Mouse (Mus musculus) forebrain, embryonic 15.5 days (tissue): Measurements from ENCODE around the gene Cd1d1. TPM values are rescaled to one million over a fixed set of nuclear protein-coding genes. Genes with fewer than 3 reads are reported as not detected.
"Not testable (repeated sequence)": the region's sequence is repeated elsewhere in the genome, so short reads cannot be mapped to it uniquely, and the experiment has no call there.

Experiments used
- ATAC-seq: fragments of 200-750 bp; cut with Nextera tagmentation; replicated peaks from 2 replicates; pipeline ENCODE4 v1.8.0; 2017; ENCODE audit warnings: mild to moderate bottlenecking, moderate TSS enrichment, moderate library complexity
- H3K27ac ChIP-seq: fragments of 300-500 bp; sonication (generic); replicated peaks from 2 replicates; pipeline ENCODE4 v1.5.1; 2015; ENCODE audit warnings: mild to moderate bottlenecking, inconsistent platforms
- H3K27me3 ChIP-seq: fragments of 300-500 bp; sonication (generic); 2 replicates; pipeline ENCODE4 v1.6.1; 2015; ENCODE audit warnings: inconsistent platforms
- H3K36me3 ChIP-seq: fragments of 300-500 bp; sonication (generic); 2 replicates; pipeline ENCODE4 v1.6.1; 2015; ENCODE audit warnings: mild to moderate bottlenecking, inconsistent platforms
- H3K4me1 ChIP-seq: fragments of 300-500 bp; sonication (generic); 2 replicates; pipeline ENCODE4 v1.6.1; 2015; ENCODE audit warnings: inconsistent platforms
- H3K4me2 ChIP-seq: fragments of 300-500 bp; sonication (generic); replicated peaks from 2 replicates; pipeline ENCODE4 v1.6.1; 2015; ENCODE audit warnings: mild to moderate bottlenecking, inconsistent platforms
- H3K4me3 ChIP-seq: fragments of 300-500 bp; sonication (generic); 2 replicates; pipeline ENCODE4 v1.5.1; 2015; ENCODE audit warnings: mild to moderate bottlenecking, inconsistent platforms
- H3K9ac ChIP-seq: fragments of 300-500 bp; sonication (generic); replicated peaks from 2 replicates; pipeline ENCODE4 v1.6.1; 2015; ENCODE audit warnings: mild to moderate bottlenecking, inconsistent platforms
- H3K9me3 ChIP-seq: fragments of 300-500 bp; sonication (generic); 2 replicates; pipeline ENCODE4 v1.6.1; 2016; ENCODE audit warnings: inconsistent platforms
- WGBS: fragments of 180-500 bp; shearing (Covaris S2); methylation state at CpG from one replicate; pipeline ENCODE4 v1.1.7; 2015; ENCODE audit warnings: mixed read lengths; 5-methylcytosine and 5-hydroxymethylcytosine counted together
- polyA plus RNA-seq: library from polyadenylated mRNA; unstranded; fragments of >200 nt; fragmentation: Nextera tagmentation; extraction: Ambion mirVana; gene quantifications from 2 replicates; pipeline ENCODE4 v1.2.1, GENCODE M21; 2015

Cd1d1 gene
- 84.0 and 88.3 TPM in 2 replicates for polyA plus RNA-seq

DNA sequence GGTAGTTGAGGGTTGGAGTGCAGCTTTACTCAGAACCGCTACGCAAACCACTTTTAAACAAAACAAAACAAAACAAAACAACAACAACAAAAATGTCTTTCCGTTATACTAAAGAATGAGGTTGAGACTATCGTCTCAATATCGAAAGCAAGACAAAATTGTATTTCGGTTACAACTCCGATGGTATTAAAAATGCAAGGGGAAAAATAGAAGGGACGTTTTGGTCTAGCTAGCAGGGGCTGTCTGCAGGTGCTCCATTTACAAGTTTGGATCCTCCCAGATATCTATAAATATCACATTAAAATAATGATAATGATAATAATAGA is at the start of gene Cd1d1:
TSS of gene Cd1d1 (minus strand) at position 27 of the 326 bp plus-strand sequence.
- Histone ChIP-seq H3K9ac (peak within 1 kb of the TSS; percentile 93), H3K4me3 (peak within 1 kb of the TSS; percentile 75), H3K4me2 (peak within 1 kb of the TSS; percentile 80), H3K27ac (peak within 1 kb of the TSS; percentile 95), H3K9me3 (no peaks in the 10 kb centered on the region), H3K36me3 (no peaks in the 10 kb centered on the region), H3K27me3 (no peaks in the 10 kb centered on the region), H3K4me1 (0 out of 2 replicates have a peak, but pooled peaks cover 7% of the 10 kb centered on the region)
- no peak for ATAC-seq
- 15% methylated on average over 8 of the region's 8 CpGs for WGBS

GRCm38 (mm10) chr3:87047801-87048200 is 48.6 kb upstream of the Cd1d1 start:
- H3K9ac ChIP-seq = no peak overlapping the region
- H3K4me2 ChIP-seq = no peak overlapping the region
- no peaks in the 10 kb centered on the region for H3K4me1 ChIP-seq
- H3K4me3 ChIP-seq = no peak overlapping the region
- no peak for ATAC-seq
- WGBS = 81% methylated on average over 5 of the region's 5 CpGs
- H3K27ac ChIP-seq = no peak overlapping the region
- H3K27me3 ChIP-seq = no peaks in the 10 kb centered on the region
- H3K9me3 ChIP-seq = no peaks in the 10 kb centered on the region
- no peaks in the 10 kb centered on the region for H3K36me3 ChIP-seq

GRCm38 (mm10) chr3:87041733-87042132 is 42.5 kb upstream of the Cd1d1 start:
- H3K27ac ChIP-seq = no peak overlapping the region
- WGBS = 79% methylated on average over 2 of the region's 2 CpGs
- no peaks in the 10 kb centered on the region for H3K9me3 ChIP-seq
- no peaks in the 10 kb centered on the region for H3K36me3 ChIP-seq
- no peaks in the 10 kb centered on the region for H3K4me1 ChIP-seq
- no peak for ATAC-seq
- H3K4me2 ChIP-seq = no peak overlapping the region
- H3K4me3 ChIP-seq = no peak overlapping the region
- no peak overlapping the region for H3K9ac ChIP-seq
- H3K27me3 ChIP-seq = no peaks in the 10 kb centered on the region

GRCm38 (mm10) chr3:87038500-87038899 is 39.3 kb upstream of the Cd1d1 start:
- Histone ChIP-seq H3K27me3 (no peaks in the 10 kb centered on the region), H3K9me3 (no peaks in the 10 kb centered on the region), H3K9ac (no peak overlapping the region), H3K4me2 (no peak overlapping the region), H3K36me3 (no peaks in the 10 kb centered on the region), H3K4me3 (no peak overlapping the region), H3K4me1 (no peaks in the 10 kb centered on the region), H3K27ac (no peak overlapping the region)
- ATAC-seq = no peak
- 91% methylated on average over 6 of the region's 6 CpGs for WGBS

- no peaks in the 10 kb centered on the region for H3K9me3 ChIP-seq
- no peaks in the 10 kb centered on the region for H3K27me3 ChIP-seq
These were observed 34.8 kb upstream of the Cd1d1 start for GRCm38 (mm10) chr3:87034061-87034460.

GRCm38 (mm10) chr3:87033357-87033756 is 34.1 kb upstream of the Cd1d1 start:
- Histone ChIP-seq H3K4me1 (no peaks in the 10 kb centered on the region), H3K4me3 (no peak overlapping the region), H3K4me2 (no peak overlapping the region), H3K9ac (no peak overlapping the region), H3K9me3 (no peaks in the 10 kb centered on the region), H3K27ac (no peak overlapping the region), H3K36me3 (no peaks in the 10 kb centered on the region), H3K27me3 (no peaks in the 10 kb centered on the region)
- peak; percentile 37; the same call in 1 of the 2 replicates for ATAC-seq
- 19% methylated on average over 8 of the region's 8 CpGs for WGBS

More at GRCm38 (mm10) chr3:87034061-87034460, 34.8 kb upstream of the Cd1d1 start:
- Histone ChIP-seq H3K27ac (no peak overlapping the region), H3K36me3 (no peaks in the 10 kb centered on the region), H3K4me3 (no peak overlapping the region), H3K9ac (no peak overlapping the region), H3K4me2 (no peak overlapping the region), H3K4me1 (no peaks in the 10 kb centered on the region)
- WGBS = 88% methylated on average over 4 of the region's 4 CpGs
- no peak for ATAC-seq

DNA sequence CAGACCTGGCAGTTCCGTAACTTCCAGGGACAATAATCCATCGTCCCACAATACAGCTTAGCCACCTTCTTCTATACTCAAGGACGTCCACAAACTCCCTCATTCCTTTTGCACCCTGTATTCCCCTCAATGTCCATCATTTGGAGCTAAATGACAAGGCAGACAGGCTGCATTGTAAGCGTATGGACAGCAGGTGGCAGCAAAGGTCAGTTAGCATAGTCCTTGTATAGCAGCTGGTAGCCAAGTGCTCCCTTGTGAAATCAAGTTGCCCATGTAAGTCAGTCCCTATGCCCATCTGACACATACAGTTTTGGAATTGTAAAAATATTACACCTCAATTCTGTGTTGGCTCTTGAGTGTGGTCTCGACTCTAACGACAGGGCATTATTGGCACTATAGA is 31.6 kb upstream of the Cd1d1 start:
- H3K27ac ChIP-seq = no peak overlapping the region
- H3K36me3 ChIP-seq = no peaks in the 10 kb centered on the region
- no peaks in the 10 kb centered on the region for H3K27me3 ChIP-seq
- H3K9ac ChIP-seq = no peak overlapping the region
- WGBS = 20% methylated on average over 6 of the region's 6 CpGs
- H3K4me2 ChIP-seq = no peak overlapping the region
- peak; percentile 85 for ATAC-seq
- H3K4me1 ChIP-seq = no peaks in the 10 kb centered on the region
- no peaks in the 10 kb centered on the region for H3K9me3 ChIP-seq
- H3K4me3 ChIP-seq = no peak overlapping the region

- Histone ChIP-seq H3K36me3 (no peaks in the 10 kb centered on the region), H3K4me2 (no peak overlapping the region), H3K4me3 (no peak overlapping the region), H3K27me3 (no peaks in the 10 kb centered on the region), H3K9me3 (no peaks in the 10 kb centered on the region), H3K27ac (no peak overlapping the region), H3K4me1 (no peaks in the 10 kb centered on the region), H3K9ac (no peak overlapping the region)
- 92% methylated on average over 2 of the region's 2 CpGs for WGBS
- ATAC-seq = no peak
These were observed 18.5 kb upstream of the Cd1d1 start for GRCm38 (mm10) chr3:87017707-87018106.

- Histone ChIP-seq H3K9me3 (no peaks in the 10 kb centered on the region), H3K36me3 (no peaks in the 10 kb centered on the region), H3K4me1 (no peaks in the 10 kb centered on the region), H3K9ac (no peak overlapping the region), H3K27me3 (no peaks in the 10 kb centered on the region), H3K27ac (no peak overlapping the region), H3K4me2 (no peak overlapping the region), H3K4me3 (no peak overlapping the region)
- WGBS = 94% methylated on average over 1 of the region's 1 CpGs
- no peak for ATAC-seq
These were observed 17.8 kb upstream of the Cd1d1 start for GRCm38 (mm10) chr3:87017001-87017400.

- Histone ChIP-seq H3K27ac (no peak overlapping the region), H3K4me2 (no peak overlapping the region), H3K9ac (no peak overlapping the region), H3K27me3 (no peaks in the 10 kb centered on the region), H3K4me1 (no peaks in the 10 kb centered on the region), H3K36me3 (no peaks in the 10 kb centered on the region), H3K4me3 (no peak overlapping the region), H3K9me3 (no peaks in the 10 kb centered on the region)
- ATAC-seq = no peak
- 31% methylated on average over 4 of the region's 4 CpGs for WGBS
These were observed 16.7 kb upstream of the Cd1d1 start for GRCm38 (mm10) chr3:87015931-87016330.

- not testable (repeated sequence) for H3K9ac ChIP-seq, H3K27ac ChIP-seq, H3K4me1 ChIP-seq, H3K4me2 ChIP-seq, ATAC-seq, H3K4me3 ChIP-seq, H3K27me3 ChIP-seq, H3K9me3 ChIP-seq, H3K36me3 ChIP-seq
- WGBS = 85% methylated on average over 3 of the region's 3 CpGs
These were observed 13.2 kb upstream of the Cd1d1 start for GRCm38 (mm10) chr3:87012406-87012805.

DNA sequence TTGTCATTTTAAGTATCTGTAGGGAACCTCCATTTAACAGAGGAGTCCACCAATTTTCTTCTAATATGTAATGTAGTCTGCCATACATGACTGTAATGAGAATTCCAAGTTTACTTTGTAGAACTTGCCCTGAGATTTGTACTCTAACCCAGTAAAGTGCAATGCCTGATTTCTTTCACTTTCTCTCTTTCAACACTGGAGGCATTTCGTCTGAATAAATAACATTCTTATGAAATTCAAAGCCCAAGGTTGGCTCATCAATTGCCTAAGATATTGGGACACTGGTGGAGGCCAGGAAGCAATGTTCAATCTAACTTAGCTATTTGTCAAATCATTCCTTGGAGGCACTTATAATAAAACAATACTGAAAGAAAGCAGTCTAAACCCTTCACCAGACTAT is 9.0 kb upstream of the Cd1d1 start:
- not testable (repeated sequence) for H3K27me3 ChIP-seq, H3K27ac ChIP-seq, H3K4me2 ChIP-seq, H3K36me3 ChIP-seq, H3K9me3 ChIP-seq, ATAC-seq, H3K4me3 ChIP-seq, H3K9ac ChIP-seq, H3K4me1 ChIP-seq
- WGBS = 76% methylated on average over 1 of the region's 1 CpGs

GRCm38 (mm10) chr3:87000676-87001075 is 1.4 kb upstream of the Cd1d1 start:
- Histone ChIP-seq H3K9ac (no peak overlapping the region), H3K4me1 (0 out of 2 replicates have a peak, but pooled peaks cover 7% of the 10 kb centered on the region), H3K27me3 (no peaks in the 10 kb centered on the region), H3K36me3 (no peaks in the 10 kb centered on the region), H3K4me3 (no peak overlapping the region), H3K9me3 (no peaks in the 10 kb centered on the region), H3K4me2 (no peak overlapping the region), H3K27ac (no peak overlapping the region)
- no peak for ATAC-seq
- WGBS = 34% methylated on average over 4 of the region's 4 CpGs
